Mouse (Mus musculus) olfactory bulb, adult 2 months (tissue): ENCODE data around the gene Ltk.

Experiments
- CTCF ChIP-seq: fragments of 200-500 bp; IDR thresholded peaks from 2 replicates; pipeline ENCODE4 v1.5.1; 2012; ENCODE audit warnings: low read depth, mild to moderate bottlenecking, low read length, moderate library complexity; ENCODE audit not compliant: insufficient read depth
- POLR2A ChIP-seq: fragments of 200-500 bp; IDR thresholded peaks from 2 replicates; pipeline ENCODE4 v1.6.1; 2012; ENCODE audit warnings: mild to moderate bottlenecking, low read depth, low read length, moderate library complexity; ENCODE audit not compliant: insufficient read depth

DNA sequence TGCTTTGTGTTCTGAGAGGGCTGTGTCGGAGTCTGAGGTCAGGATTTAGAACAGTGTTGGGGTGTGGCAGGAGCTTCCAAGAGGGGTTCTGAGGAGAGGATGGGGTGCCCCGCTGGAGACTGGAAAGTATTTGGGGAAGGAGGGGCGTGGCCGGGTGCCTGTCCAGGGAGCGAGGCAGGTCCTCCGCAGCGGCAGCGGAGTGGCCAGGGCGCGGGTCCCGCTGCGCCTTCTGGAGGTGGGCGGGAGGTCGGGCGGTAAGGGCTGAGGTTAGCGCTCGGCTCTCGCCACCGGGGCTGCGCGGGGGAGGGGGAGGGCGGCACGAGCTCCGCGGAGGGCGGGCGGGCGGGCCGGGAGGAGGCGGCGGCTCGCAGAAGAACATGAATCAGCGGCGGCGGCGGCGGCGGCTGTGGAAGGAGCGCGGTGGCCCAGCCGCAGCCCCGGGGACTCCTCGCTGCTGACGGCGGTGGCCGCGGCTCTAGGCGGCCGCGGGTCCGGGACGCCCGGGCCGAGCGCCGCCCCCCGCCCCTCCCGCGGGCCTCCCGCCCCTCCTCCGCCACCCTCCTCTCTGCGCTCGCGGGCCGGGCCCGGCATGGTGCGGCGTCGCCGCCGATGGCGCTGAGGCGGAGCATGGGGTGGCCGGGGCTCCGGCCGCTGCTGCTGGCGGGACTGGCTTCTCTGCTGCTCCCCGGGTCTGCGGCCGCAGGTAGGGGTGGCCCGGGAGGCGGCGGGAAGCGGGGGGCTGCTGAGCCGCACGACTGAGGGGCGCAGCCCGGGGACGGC, 39.1 kb upstream of the Ltk start:
- no peak for TF ChIP-seq CTCF
- TF ChIP-seq POLR2A, result no peak
